Mouse (Mus musculus): Measurements from ENCODE around the gene Paqr8.

DNA sequence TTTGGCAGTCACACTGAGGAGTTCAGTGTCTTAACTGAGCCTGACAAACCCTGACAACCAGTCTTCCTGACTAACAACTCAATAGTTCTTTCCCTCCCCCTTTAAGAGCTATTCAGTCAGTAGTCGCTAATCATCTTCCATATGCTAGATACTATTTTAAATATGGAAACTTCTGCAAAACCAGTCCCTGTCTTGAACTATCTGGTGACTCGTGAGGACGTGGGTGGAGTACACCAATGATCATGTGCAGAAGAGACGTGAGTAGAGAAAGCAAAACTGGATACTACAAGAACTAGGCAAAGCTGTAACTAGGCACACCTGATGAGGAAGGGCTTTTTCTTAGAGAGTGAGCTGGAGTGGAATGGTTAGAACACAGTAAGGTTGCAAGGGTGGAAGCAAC, 35.5 kb downstream of the Paqr8 start:
- TF ChIP-seq CTCF (IDR thresholded peaks at IDR 0.05; ENCODE audit: low read depth), result no peak
- no peak for TF ChIP-seq EP300 (optimal IDR thresholded peaks at IDR 0.05)

Data from stomach, postnatal 0 days (tissue).